Mouse (Mus musculus) adipocyte (in vitro differentiated cells): ENCODE results near the gene Mtif3.

ENCODE experiments used
- DNase-seq: peaks from one replicate; pipeline ENCODE4 v3.0.0-alpha.2; 2016; ENCODE audit warnings: low spot score

The Mtif3 gene

DNA sequence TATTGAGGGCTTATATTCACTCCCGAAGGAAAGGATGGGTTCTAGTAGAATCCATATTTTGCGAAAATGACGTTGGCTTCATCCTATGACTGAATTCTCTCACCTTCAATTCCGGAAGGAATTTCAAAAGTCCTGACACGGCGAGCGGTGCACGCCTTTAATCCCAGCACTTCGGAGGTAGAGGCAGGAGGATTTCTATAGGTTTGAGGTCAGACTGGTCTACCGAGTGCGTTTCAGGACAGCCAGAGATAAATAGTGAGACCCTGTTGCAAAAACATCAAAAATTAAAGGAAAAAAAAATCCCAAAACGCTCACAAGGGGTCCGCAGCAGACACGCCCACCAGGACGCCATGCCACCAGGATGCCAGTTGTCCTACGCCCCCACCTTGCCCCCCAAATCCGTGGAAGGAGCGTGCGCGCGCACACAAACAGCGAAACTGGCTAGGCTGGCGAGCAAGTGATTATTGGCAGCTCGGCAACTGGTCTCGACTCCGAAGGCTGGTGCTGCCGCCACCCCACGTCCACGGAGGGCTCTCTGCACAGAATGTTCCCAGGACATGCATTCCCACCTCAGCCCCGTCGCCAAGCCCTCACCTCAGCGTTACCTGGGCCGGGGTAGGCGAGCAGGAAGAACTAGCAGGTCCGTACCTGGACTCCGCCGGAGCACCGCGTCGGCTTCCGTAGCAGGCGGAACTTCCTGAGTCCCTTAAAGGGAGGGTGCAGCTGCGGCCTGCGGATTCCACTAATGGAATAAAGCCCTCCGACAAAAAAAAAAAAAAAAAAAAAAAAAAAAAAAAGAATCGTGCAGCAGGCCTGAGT is at the start of gene Mtif3:
Gene Mtif3, minus strand, starts transcription at position 683 of the 819 bp plus-strand sequence.
- DNase-seq: peak; percentile 90

DNA sequence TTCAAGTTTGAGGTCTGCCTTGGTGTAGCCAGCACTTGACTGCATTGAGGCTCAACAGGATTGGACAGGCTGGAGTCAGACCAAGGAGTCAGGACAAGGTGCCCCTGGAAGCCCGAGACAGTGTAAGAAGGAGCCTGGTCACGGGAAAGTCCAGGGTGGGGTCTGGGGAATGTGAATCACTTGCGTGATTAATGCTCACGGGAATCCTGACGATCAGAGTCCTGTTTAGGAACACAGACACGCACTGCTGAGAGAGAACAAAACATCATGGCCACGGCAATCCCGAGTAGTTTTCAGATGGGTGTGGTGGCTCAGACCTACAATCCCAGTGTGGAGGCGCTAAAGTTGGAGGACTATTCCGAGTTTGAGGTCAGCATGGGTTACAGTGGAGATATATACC is 47.7 kb upstream of the Mtif3 start:
- no peak for DNase-seq

DNA sequence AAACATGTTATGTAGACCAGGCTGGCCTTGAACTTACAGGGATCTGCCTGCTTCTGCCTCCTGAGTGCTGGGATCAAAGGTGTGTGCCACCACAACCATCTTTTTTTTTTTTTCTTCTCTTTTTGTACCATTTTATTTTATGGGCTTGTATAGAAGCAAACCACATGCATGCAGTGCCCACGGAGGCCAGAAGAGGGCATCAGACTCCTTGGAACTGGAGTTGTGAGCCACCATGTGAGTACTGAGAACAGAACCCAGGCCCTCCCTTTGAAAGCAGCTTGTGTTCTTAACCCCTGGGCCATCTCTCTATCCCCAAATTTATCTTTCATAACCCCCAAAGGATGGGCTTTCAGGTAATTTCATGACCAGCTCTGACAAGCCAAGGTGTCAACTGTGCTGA is 39.7 kb upstream of the Mtif3 start:
- DNase-seq: no peak

DNA sequence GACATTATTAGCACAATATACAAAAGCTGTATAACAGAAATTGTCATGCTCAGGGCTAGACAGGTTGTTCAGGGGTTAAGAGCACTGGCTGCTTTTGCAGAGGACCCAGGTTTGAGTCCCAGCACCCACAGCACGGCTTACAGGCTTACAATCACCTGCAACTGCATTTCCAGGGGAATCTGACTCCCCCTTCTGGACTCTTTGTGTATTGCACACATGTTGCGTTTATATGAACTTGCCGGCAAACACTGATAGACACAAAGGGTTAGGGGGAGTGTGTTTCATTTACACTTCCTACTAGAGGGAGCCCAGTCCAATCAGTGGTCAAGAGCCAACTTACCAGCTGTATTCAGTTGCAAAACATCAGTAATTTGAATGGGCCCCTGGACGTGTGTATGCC is 37.7 kb upstream of the Mtif3 start:
- DNase-seq: no peak

DNA sequence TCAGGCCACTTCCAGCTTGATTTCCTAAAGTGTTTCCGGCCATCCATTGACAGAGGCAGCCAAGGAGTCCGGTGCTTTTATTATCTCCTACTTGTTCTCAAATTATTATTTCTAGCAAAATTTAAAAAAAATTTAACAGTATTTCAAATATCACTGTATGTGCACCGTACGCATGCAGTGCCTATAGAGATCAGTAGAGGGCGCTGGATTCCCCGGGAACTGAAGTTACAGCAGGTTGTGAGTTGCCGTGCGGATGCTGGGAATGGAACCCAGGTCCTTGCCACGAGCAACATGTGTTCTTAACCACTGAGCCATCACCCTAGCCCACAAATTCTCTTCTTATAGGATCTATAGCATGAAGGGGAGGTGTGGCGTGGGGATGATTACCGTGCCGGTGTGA is 35.2 kb upstream of the Mtif3 start:
- no peak for DNase-seq

DNA sequence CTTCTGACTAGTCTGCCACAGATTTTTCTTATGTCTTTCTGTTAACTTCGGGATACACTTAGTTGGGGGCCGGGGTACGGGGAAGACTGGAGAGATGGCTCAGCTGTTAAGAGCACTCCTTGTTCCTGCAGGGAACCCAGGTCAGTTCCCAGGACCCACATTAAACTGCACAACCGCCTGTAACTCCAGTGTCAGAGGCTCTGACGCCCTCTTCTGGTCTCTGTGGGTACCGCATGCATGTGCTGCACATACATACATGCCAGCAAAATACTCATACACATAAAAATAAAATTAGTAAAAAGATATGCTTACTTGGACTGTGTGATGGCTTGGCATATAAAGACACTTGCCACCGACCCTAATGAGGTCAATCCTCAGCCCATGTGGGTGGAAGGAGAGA is 33.2 kb upstream of the Mtif3 start:
- DNase-seq: no peak

DNA sequence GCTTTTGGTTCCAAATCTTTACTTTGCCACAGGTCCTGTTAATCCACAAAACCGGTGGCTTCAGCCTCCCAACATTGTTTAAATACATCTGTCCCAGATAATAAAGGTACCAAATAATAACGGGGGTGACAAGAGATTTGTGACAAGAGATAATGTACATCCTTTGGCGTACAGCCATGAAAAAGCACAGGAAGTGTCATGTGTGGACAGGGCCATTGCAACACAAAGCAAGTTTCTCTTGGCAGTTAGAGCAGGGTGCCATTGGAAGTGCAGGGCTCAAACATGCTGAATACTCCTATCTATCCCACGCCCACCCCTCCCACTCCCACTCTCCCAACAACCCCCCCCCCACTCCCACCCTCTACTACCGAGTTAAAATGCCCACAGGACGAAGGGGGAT is 31.4 kb upstream of the Mtif3 start:
- peak; percentile 39 for DNase-seq

DNA sequence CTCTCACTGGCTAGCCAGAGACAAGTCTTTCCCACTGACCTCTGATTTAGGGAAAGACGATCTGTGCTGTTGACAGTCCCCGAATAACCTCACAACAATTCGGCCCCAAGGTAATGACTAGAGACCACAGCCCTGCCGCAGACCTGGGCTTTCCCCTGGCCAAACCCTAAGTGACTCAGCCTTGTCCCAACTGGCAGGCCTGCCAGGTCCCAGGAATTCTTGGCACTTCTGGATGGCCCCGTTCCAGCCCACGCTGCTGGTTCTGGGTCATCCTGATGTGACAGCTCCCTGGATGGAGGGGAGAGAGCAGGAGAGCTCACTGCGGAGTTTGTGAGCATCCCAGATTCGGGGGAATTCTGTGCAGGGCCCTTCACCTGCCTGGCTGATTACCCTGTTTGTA is 29.9 kb upstream of the Mtif3 start:
- peak; percentile 83 for DNase-seq

DNA sequence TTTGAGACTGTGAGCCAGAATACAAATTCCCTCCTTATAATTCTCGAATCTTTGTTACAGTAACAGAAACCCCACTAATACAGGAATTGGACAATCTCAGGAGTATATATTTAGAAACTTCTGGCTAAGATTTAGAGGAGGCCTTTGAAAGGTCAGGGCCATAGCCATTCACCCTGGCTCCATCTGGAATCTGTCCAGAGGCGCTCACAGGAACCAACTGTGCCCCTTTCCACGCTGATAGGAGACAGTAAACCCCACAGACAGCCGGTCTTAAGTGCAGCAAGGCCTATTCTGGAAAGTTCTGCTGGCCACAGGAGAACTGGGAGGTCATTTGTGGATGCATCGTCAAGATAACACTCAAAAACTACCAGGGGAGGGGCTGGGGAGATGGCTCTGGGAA is 25.5 kb upstream of the Mtif3 start:
- peak; percentile 73 for DNase-seq

DNA sequence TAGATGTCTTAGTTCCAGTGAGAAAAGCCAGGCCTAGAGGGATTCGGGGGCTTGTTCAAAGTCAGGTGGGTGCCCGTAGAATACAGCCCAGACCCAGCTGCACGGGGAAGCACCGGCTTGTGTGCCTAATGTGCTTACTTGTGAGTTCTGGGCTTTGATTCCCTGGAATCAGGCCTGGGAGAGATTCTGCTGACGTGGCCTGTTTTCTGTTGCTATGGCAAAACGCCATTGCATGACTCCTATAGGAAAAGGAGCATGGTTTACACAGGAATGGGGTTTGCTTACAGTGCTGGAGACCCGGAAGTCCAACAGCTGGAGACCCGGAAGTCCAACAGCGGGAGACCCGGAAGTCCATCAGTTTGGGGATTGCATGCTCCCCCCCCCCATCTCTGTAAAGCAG is 24.0 kb upstream of the Mtif3 start:
- peak; percentile 38 for DNase-seq

DNA sequence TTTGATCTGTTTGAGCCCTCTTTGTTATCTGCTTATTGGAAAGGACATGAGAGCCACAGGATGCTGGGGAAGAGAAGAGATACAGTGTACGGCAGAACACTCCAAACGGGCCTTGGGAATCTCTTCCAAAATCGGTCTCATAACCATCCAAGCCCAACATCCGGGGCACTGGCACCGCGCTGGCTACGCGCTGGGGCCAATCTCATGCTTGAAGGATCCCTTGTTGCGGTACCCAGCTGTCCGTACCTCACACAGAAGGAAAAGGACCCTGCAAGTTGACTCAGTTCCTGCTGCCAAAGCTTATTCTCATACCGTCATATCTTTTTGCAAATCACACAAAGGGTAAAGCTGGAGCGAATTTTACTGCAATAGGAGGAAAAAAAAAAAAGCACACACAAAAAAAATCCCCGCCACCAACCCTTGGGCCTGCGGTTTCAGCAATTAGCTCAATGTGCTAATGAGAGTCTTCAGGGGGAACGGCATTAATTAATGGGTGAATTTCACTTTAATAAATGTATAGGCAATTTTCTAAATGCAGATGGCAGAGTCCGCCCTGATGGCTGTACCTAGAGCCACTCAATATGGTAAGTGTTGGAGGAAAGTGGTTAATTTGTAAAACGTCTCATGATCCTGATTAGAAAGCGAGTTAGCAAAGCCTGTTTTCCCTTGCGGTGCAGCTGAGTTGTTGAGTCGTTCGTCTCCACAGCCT is 22.3 kb upstream of the Mtif3 start:
- DNase-seq: no peak

DNA sequence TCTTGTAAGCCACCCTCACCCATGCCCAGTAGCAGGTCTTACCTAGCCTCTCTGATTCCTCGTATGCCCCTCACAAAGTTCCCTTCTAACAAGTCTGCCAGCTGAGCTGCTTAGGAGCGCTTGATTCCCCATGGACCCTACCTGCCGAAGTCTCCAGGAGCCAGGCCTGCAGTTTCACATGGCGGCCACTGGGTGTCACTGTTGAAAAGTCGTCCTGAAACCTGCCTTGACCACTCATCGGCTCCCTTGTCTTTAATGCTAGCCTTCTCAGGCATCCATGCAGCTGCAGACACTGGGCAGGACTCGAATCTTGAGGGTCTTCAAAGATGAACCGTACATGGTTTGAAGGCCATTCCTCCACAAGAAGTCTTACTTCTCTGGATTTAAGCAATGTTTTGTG is 19.6 kb upstream of the Mtif3 start:
- peak; percentile 81 for DNase-seq

DNA sequence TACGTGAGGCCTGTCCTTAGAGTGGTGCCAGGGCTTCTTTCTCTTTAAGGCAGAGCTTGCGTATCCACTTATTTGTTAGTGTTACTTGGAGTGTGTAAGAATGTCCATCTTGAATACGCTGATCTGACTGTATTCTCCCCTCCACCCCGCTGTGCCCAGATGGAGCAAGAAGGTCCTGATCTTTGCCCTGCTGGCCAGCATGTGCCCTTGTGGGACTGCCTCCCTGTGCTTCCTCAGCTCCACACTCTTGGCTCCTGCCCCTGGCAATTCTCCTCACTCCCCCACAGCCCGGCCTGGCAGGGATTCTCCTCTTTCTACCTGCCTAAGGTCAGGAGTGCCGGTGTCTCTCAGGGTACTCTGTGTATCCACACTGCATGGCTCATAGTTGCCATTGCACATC is 17.8 kb upstream of the Mtif3 start:
- DNase-seq: no peak

DNA sequence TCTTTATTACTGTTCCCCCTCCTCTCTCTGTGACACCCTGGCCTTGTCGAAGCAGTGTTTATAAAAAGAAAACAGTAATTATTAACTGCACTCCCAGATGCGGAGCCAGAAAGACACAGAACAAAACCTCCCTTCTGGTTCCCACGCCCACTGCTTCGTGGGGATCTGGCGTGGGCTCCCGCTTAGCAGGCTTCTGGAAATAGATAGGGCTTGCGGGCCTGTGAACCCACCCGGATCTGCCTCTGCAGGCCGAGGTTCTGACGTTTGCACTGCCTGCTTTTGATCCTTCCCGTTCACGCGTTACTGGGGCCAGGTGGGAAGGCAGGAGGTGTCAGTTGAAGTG is 11.2 kb upstream of the Mtif3 start:
- no peak for DNase-seq

DNA sequence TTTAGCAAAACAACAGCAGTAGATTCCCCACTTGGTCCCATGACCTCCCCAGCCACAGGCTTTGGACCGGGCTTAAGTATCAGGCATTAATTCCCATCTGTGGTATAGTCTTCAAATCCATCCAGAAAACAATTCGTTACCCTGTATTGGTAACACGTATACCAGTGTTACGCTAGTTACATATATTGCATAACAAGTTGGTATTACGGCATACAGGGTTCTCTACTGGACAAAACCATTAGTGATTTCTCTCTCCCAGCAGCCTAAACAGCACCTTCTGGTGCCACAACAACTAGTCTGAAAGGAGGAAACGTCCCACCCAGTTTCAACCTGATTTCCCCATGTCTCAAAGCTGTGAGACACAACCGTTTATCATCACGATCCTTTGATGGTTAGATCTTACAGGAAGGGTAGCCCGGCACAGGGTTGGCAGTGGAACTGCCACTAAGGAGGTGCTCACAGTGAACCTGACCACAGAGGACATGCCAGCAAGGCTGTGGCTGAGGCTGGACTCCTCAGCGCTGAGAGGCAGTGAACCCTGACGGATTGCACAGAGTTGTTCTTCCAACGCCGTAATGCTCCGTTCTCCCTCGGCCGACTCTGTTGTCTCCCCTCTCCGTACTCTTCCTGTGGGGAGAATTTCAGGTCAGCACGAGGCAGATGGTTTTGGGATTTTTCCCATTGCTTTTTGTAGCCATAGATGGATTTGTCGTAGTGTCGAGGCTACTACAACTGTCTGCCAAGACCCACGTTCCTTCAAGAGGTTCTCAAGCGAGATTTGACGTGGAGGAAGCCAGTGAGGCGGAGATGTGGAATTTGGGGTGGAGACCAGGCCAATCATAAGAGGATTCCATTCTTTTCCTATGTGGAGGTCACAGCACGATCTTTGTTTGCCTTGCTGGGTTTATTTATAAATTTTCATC is 10.5 kb upstream of the Mtif3 start:
- no peak for DNase-seq

DNA sequence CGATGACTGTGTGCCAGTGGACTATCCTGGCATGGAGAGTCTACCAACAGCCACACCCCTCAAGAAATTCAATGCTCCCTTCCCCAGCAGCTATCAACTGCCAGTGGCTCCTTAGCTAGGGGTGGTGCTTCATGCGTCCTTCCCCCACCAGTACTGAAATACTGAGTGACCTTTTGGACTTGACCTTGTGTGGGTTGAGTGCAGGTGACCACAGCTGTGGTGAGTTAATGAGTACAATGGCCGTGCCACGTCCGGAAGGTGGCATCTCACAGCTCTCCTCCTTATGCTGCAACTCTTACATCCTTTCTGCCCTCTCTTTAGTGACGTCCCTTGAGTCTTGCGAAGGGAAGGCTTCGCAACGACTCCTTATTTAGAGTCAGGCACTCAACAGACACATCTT is 9.8 kb upstream of the Mtif3 start:
- DNase-seq: no peak

DNA sequence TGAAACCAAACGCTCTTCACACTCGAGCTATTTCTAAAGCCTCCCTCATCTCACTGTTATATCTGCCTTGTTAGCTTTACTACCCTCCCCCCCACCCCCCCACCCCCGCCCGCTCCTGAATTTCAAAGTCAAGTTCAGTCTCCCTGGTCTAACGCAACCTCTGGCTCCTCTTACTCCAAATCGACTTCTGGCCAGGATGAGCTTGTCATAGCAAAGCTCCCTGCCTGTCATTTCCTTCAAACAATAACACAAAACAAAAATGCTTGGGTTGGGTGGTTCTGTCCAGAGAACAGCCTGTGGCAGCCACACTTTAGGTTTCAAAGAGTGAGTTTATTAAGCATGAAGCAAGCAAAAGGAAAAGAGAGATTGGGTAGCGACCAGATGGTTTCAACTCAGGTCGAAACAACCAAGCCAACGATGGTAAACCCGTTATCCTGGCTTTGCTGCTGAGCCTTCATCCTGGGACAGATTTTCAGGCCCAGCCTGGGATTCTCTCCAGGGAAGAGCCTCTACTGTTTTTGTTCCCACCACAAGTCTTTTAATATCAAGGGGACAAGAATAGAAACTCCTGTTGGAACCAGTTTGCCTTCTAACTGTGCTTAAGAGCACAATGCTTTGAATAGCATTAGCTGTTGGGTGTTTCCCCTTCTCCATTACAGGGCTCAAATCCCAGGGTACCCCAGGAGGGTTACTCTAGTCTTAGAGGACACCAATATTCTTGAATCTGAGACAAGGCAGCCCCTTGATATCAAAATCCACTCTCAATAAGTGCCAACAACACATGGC is 8.4 kb upstream of the Mtif3 start:
- DNase-seq: no peak

DNA sequence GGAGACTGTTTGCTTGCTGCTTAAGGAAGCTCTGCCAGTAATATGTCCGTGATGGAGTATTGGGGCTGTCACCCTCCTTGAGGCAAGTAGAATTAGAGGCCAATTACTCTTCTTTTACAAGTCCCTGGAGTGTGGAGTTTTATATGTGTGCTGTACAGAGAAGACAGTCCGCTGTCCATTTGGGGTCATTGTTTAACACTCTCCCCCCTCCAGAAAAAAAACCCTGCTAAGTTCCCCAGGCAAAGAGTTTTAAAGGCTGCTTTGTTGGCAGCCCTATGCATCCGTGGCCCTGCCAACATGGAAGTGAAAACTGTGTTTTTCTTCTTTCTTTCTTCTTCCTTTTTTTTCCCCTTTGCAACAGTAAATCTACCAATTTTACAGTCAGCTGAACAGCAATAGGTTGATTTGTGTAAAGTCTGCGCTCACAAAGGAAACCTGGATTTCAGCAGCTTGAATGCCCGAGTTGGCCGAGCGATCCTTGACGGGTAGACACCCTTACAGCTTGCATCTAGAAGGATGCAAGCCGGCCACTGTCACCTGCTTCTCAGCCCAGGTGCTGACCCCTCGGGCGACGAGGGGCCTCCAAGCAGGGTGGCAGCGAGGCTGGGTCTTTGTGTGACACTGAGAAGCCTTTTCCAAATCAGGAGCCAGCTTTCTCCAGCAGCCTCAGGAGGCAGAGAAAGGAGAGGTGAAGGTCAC is 5.2 kb upstream of the Mtif3 start:
- DNase-seq: no peak

DNA sequence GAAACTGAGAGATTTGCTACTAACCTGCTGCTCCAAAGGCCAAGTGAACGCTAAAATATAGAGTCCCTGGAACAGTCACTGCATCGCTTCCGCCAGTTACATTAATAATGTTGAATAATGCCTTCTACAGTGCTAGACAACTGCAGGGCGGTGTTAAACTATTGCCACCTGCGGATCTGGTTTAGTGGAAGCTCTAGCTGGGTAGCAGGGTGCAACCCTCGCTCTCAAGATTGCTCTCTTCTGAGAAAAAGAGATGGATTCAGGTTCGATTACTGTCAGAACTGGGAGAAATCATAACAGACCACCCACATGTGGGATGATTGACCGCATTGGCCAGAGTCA is 308 bp upstream of the Mtif3 start:
- DNase-seq: no peak

DNA sequence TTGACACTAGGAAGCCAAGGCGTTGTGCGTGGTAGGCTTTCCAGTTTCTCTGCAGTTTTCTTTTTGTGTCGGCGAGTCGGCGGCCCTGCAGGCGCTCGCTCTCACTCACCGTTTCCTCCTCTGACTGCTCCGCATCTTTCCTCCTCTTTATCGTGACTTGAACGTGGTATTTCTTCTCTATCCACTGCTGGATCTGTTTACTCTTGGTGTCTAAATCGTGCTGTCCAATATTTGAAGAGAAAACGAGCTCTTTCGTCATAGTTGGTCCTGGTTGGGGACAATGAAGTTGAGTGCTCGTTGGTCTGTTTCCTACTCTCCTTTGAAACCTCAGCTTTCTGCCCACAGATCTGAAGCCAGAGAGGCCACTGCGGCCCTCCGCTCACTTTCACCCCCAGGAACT is 6.9 kb downstream of the Mtif3 start:
- DNase-seq: no peak

DNA sequence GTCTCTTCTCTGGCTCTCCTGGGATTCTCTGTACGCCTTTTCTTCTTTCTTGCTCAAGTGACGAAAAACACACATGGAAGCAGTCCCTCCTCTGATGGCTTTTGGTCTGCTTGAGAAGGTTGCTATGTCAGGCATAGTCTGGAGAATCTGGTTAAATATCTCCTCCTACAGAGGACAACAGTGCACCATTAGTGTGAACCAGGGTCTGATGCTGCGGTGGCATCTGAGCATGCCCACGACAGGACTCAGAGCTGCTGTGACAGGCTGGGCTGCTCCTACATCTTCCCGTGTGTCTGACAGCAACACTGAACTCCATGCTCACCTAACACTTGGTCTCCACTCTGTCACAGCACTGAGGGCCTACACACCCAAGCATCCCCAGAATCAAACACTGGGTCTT is 7.9 kb downstream of the Mtif3 start:
- DNase-seq: no peak

DNA sequence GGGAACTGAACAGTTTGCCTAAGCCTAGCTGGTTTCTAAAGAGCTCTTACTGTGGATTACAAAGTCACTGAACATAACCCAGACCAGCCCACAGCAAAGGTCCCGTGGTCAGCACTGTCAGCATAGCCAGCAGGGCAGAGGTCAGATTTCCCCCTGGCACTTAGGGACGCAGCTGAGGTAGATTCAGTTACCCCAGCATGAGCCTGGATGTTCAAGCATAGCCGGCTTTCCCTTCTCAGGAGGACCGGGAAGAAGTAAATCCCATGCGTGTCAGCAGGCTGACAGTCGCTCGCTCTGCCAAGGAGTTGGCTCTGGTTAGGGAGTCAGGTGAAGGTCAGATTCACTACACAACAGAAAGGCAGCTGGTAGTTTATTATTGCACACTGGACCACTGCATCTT is 9.0 kb downstream of the Mtif3 start:
- DNase-seq: no peak
